Mouse (Mus musculus) left cerebral cortex, adult 2 months (tissue): ENCODE data around the gene Mfsd4b4. TPM values are rescaled to one million over a fixed set of nuclear protein-coding genes. Genes with fewer than 3 reads are reported as not detected.
A peak's percentile ranks its signal among the peaks of the same experiment; 100 is the strongest.
"Not testable (repeated sequence)": the region's sequence is repeated elsewhere in the genome, so short reads cannot be mapped to it uniquely, and the experiment has no call there.

Source experiments
- DNase-seq, 2 experiments: peaks; one replicate each; pipeline ENCODE4 v3.0.0; 2021 to 2022; ENCODE audit warnings: low spot score in 2 of 2, mixed read lengths in 1 of 2; ENCODE audit errors: extremely low spot score in 1 of 2
- H3K27ac ChIP-seq: fragments of 200-600 bp; 2 replicates; pipeline ENCODE4 v1.8.1; 2022
- H3K4me3 ChIP-seq: fragments of 200-600 bp; 2 replicates; pipeline ENCODE4 v1.8.1; 2022
- CTCF ChIP-seq: fragments of 200-600 bp; IDR thresholded peaks from 2 replicates; pipeline ENCODE4 v1.8.1; 2022; ENCODE audit warnings: antibody characterized with exemption, mild to moderate bottlenecking, moderate library complexity
- intact Hi-C: fragments of 180-260 bp; cut with DNase I; formaldehyde crosslinking; loops from one replicate; pipeline ENCODE4 v1.15.1; 2025
- long read RNA-seq, 2 experiments: library from polyadenylated mRNA; stranded (forward); transcript quantifications; one replicate each; pipeline ENCODE4 v2.0.0; 2021; ENCODE audit warnings: borderline mapping rate in 2 of 2
- total RNA-seq, 2 experiments: library from RNA; stranded (reverse); gene quantifications; 2 replicates each; pipeline ENCODE4 v1.2.3; 2021

Mfsd4b4 gene
- 1 to 10 TPM; 7.1 to 9.1 TPM for total RNA-seq
- long read RNA-seq, experiment 1, transcript Mfsd4b4-202 (4 exons, 3,523 nt): major isoform, 14 of 20 reads
- long read RNA-seq, experiment 1, partial matches to known transcripts: 2 of 20 reads
- long read RNA-seq, experiment 1, other reads (novel, unspliced or antisense): 3 of 20 reads
- long read RNA-seq, experiment 2, partial matches to known transcripts: 5 of 15 reads
- long read RNA-seq, experiment 2, other reads (novel, unspliced or antisense): 3 of 15 reads

DNA sequence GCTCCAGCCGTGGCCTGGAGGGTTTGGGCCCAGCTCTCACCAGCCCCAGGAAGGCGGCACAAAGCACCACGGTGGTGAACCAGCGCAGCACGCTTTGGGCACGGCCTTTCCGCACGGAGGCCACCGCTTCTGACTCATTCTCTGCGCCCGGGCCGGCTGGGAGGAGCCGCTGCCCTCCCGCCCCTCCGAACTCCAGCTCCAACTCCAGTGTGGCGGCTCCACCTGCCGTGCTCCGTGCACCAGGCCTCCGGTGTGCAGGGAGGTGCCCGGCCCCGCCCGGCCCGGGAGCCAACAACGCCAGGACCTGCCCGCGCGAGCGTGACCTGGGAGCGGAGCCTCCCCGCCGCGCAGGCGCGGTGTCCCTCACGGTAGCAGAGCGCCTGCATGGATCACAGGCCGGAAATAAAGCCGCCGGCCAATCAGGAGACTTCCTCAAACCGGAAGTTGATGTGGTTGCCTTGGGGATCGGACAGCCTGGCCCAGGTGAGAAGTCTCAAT lies at the start of gene Mfsd4b4:
Gene Mfsd4b4 (minus strand): TSS at position 365 of the 498 bp plus-strand sequence.
- no peak for TF ChIP-seq CTCF
- H3K27ac ChIP-seq: peak within 1 kb of the TSS; percentile 90
- DNase-seq: peak; percentile 80 to 86
- H3K4me3 ChIP-seq: peak within 1 kb of the TSS; percentile 61
- intact Hi-C loops: loop anchor here (5.0 kb wide), 1 partner anchor 128 kb away; the partner anchor contains the start of gene Mfsd4b1

- DNase-seq, H3K27ac ChIP-seq, H3K4me3 ChIP-seq, intact Hi-C loops: not testable (repeated sequence)
Measured at GRCm38 (mm10) chr10:39947195-39947594, 48.2 kb upstream of the Mfsd4b4 start.

DNA sequence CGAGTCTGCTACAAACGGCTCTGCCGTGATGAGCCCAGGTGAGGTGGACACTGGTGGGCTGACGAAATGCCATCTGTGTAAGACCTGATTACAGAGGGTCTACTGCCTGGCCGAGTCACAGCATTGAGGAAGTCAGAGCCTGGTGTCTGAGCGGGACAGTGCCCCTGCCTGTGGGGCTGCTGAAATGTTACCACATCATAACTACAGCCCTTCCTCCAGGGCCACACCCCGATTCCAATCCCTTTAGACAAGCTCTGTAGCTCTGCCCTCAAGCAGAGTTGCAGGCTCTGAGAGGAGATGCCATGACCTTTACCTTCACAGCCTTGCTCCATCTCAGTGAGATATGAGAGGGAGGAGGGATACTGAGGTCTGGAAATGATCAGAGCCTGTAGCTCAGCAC lies 37.5 kb upstream of the Mfsd4b4 start:
- H3K27ac ChIP-seq: no peak overlapping the region
- no peak overlapping the region for H3K4me3 ChIP-seq
- no peak for DNase-seq
- no peak for TF ChIP-seq CTCF
- intact Hi-C loops: no loop called here

- DNase-seq: peak in 1 of 2 experiments; percentile 8
- no peak within 1 kb of the TSS for H3K27ac ChIP-seq
- intact Hi-C loops: loop anchor here (1.0 kb wide), 1 partner anchor 34 kb away; no protein-coding TSS in a partner anchor
- TF ChIP-seq CTCF: no peak
- H3K4me3 ChIP-seq: peak within 1 kb of the TSS; percentile 38
Measured at GRCm38 (mm10) chr10:39926616-39927139, 27.6 kb upstream of the Mfsd4b4 start, which contains the start of gene Mfsd4b2. TSS of gene Mfsd4b2 (minus strand) at chr10:39926923.

GRCm38 (mm10) chr10:39924556-39924955 lies 25.5 kb upstream of the Mfsd4b4 start:
- H3K27ac ChIP-seq, intact Hi-C loops: not testable (repeated sequence)

GRCm38 (mm10) chr10:39912616-39913015 lies 13.6 kb upstream of the Mfsd4b4 start:
- no peak for TF ChIP-seq CTCF
- intact Hi-C loops: no loop called here
- DNase-seq: no peak

More at GRCm38 (mm10) chr10:39924556-39924955, 25.5 kb upstream of the Mfsd4b4 start:
- H3K4me3 ChIP-seq, DNase-seq: not testable (repeated sequence)

DNA sequence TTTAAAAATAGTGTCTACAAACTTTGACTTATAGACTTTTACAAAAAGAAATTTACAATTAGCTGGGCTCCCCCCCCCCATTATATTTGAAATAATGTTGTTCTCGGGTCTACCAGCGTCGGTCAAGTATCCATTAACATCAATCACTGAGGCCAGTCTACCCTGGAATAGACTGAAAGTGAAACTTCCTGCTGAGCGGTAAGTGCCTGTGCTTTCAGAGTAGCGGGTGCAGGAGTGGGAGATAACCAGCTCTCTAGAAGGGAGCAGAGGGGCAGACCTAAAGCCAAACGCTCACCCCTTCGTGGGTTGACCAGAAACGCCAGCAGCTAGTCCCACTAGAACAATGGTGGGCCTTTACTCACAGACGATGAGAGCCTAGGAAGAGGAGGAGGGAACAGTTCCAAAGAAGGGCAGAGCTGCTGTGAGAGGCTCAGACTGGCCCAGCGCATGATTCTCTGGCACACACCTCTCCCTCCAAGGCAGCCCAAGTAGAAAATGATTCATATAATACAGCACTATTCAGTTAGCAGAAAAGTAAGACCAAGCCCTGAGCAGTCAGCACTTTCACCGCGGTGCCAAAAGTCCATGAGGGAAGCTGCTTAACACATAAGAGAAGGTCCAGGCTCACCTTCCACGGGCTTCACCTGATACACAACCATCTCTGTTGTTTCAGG lies 9.9 kb upstream of the Mfsd4b4 start:
- no peak overlapping the region for H3K27ac ChIP-seq
- DNase-seq: no peak
- intact Hi-C loops: no loop called here
- no peak overlapping the region for H3K4me3 ChIP-seq
- no peak for TF ChIP-seq CTCF

More at GRCm38 (mm10) chr10:39912616-39913015, 13.6 kb upstream of the Mfsd4b4 start:
- no peak overlapping the region for H3K4me3 ChIP-seq
- H3K27ac ChIP-seq: no peak overlapping the region

DNA sequence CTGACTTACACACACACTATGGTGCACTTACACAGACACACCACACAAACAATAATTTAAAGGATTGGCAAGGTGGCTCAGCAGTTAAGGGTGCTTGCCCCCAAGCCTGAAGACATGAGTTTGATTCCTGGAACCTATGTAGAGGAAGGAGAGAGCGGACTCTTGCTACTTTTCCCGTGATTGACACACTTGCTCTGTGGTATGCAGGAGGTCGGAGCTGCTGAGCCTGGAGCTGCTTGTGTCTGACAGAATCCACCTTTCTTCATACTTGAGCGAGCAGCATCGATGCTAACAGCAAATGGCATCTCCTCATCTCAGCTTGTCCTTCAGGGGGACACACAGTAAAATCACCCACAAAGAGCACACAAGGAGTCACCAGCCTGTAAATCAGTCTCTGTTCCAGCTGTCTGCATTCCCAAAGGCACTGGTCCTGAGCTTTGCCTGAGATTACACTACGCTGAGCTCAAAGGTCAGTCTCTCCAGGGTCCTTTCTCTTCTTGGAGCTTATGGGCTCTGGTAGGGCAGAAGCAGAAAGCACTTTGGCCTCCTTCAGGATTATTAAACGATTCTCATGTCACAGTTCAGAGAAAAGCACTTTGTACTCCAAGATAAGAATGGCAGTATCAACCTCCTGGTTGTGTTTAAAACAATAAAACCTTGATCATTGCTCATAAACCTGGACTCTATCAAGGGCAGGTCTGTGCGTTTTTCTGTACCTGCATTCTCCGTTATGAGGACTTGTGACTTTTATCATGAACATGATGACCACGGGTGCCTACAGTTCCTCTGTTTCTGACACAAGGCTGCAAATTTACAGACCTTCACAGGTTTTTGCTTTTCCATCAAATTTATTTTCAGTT lies 8.0 kb upstream of the Mfsd4b4 start:
- no peak overlapping the region for H3K27ac ChIP-seq
- intact Hi-C loops: no loop called here
- no peak overlapping the region for H3K4me3 ChIP-seq
- no peak for TF ChIP-seq CTCF
- no peak for DNase-seq

- no peak for TF ChIP-seq CTCF
- no peak overlapping the region for H3K4me3 ChIP-seq
- DNase-seq: no peak
- intact Hi-C loops: no loop called here
- no peak overlapping the region for H3K27ac ChIP-seq
Measured at GRCm38 (mm10) chr10:39904191-39904590, 5.2 kb upstream of the Mfsd4b4 start.

GRCm38 (mm10) chr10:39896503-39896902 lies 2.5 kb downstream of the Mfsd4b4 start:
- Histone ChIP-seq H3K27ac (no peak overlapping the region), H3K4me3 (no peak overlapping the region)
- peak; percentile 19; the same call in 1 of the 2 replicates for TF ChIP-seq CTCF
- intact Hi-C loops: loop anchor here (5.0 kb wide), 1 partner anchor 131 kb away; the partner anchor contains the start of gene Mfsd4b1
- no peak for DNase-seq
